Mouse (Mus musculus) limb, embryonic 14.5 days (tissue): ENCODE data around the gene Nlrc3. TPM values are rescaled to one million over a fixed set of nuclear protein-coding genes. Genes with fewer than 3 reads are reported as not detected.

Experiments used
- ATAC-seq: fragments of 200-750 bp; cut with Nextera tagmentation; 2 replicates; pipeline ENCODE4 v1.8.0; 2017; ENCODE audit warnings: low read depth, moderate number of reproducible peaks, moderate TSS enrichment; ENCODE audit not compliant: low FRiP score
- DNase-seq: peaks from one replicate; pipeline ENCODE4 v3.0.0-alpha.2; 2015; ENCODE audit warnings: low spot score
- H3K27ac ChIP-seq: fragments of 300-500 bp; sonication (generic); replicated peaks from 2 replicates; pipeline ENCODE4 v1.5.1; 2014; ENCODE audit warnings: low read depth, mild to moderate bottlenecking, low read length, moderate library complexity, mixed read lengths
- H3K27me3 ChIP-seq: fragments of 300-500 bp; sonication (generic); 2 replicates; pipeline ENCODE4 v1.6.1; 2014; ENCODE audit warnings: low read length, mixed read lengths; ENCODE audit not compliant: control insufficient read depth, insufficient read depth
- H3K36me3 ChIP-seq: fragments of 300-500 bp; sonication (generic); 2 replicates; pipeline ENCODE4 v1.6.1; 2014; ENCODE audit warnings: mild to moderate bottlenecking, low read length, moderate library complexity, mixed read lengths; ENCODE audit not compliant: control insufficient read depth, insufficient read depth
- H3K4me1 ChIP-seq: fragments of 300-500 bp; sonication (generic); 2 replicates; pipeline ENCODE4 v1.6.1; 2014; ENCODE audit warnings: antibody characterized with exemption, low read length, mixed read lengths; ENCODE audit not compliant: control insufficient read depth, insufficient read depth
- H3K4me2 ChIP-seq: fragments of 300-500 bp; sonication (generic); replicated peaks from 2 replicates; pipeline ENCODE4 v1.6.1; 2014; ENCODE audit warnings: low read depth, mild to moderate bottlenecking, low read length, moderate library complexity; ENCODE audit not compliant: severe bottlenecking
- H3K4me3 ChIP-seq: fragments of 300-500 bp; sonication (generic); replicated peaks from 2 replicates; pipeline ENCODE4 v1.5.1; 2014; ENCODE audit warnings: low read length
- H3K9ac ChIP-seq: fragments of 300-500 bp; sonication (generic); 2 replicates; pipeline ENCODE4 v1.6.1; 2014; ENCODE audit warnings: mild to moderate bottlenecking, low read depth, low read length, moderate library complexity; ENCODE audit not compliant: severe bottlenecking
- H3K9me3 ChIP-seq: fragments of 300-500 bp; sonication (generic); 2 replicates; pipeline ENCODE4 v1.6.1; 2016; ENCODE audit warnings: low read length; ENCODE audit not compliant: control insufficient read depth
- POLR2A ChIP-seq: fragments of 200-500 bp; IDR thresholded peaks from 2 replicates; pipeline ENCODE4 v1.8.0; 2012; ENCODE audit warnings: inconsistent platforms, mild to moderate bottlenecking, moderate library complexity, borderline replicate concordance; ENCODE audit not compliant: insufficient read depth, insufficient read length; ENCODE audit errors: extremely low read depth
- WGBS: fragments of 180-500 bp; shearing (Covaris S2); extraction: QIAGEN DNeasy Blood & Tissue Kit; methylation state at CpG from one replicate; pipeline ENCODE4 v1.1.7; 2014; 5-methylcytosine and 5-hydroxymethylcytosine counted together
- polyA plus RNA-seq, 2 experiments: library from polyadenylated mRNA; depleted of rRNA in 1 of 2; stranded (reverse) in 1 of 2; unstranded in 1 of 2; fragments of >200 nt; fragmentation: Nextera tagmentation in 1 of 2; extraction: Ambion mirVana in 1 of 2; gene quantifications; 2 replicates each; pipeline versions ENCODE4 v1.2.1 to v1.2.3; 2012 to 2014

Nlrc3 gene
- polyA plus RNA-seq, 2 experiments: 1.1 to 2.7 TPM

DNA sequence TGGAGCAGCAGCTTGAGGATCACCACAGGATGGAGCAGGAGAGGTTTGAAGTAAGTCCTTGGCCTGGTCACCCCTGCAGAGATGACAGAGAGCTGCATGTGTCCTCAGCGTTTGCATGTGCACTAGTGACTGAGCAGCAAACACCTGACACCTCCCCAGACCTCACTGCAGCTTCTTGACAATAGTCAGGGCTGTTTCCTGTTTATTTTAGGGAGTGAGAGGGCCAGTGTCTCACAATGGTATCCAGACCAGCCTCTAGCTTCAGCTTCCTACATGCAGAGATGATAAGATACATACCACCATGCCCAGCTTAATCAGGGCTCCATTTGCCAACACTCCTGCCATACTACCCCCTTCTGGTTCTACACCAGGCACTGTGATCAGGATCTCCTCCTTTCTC, 47.9 kb downstream of the Nlrc3 start:
- Histone ChIP-seq H3K27ac (no peak overlapping the region), H3K36me3 (peaks cover 51% of the 10 kb centered on the region), H3K4me1 (no peaks in the 10 kb centered on the region; the same call in 1 of the 2 replicates), H3K9ac (no peak overlapping the region), H3K27me3 (no peaks in the 10 kb centered on the region), H3K4me3 (no peak overlapping the region), H3K4me2 (no peak overlapping the region), H3K9me3 (no peaks in the 10 kb centered on the region)
- no peak for ATAC-seq
- DNase-seq: no peak
- TF ChIP-seq POLR2A: no peak
- 69% methylated on average over 1 of the region's 1 CpGs for WGBS

DNA sequence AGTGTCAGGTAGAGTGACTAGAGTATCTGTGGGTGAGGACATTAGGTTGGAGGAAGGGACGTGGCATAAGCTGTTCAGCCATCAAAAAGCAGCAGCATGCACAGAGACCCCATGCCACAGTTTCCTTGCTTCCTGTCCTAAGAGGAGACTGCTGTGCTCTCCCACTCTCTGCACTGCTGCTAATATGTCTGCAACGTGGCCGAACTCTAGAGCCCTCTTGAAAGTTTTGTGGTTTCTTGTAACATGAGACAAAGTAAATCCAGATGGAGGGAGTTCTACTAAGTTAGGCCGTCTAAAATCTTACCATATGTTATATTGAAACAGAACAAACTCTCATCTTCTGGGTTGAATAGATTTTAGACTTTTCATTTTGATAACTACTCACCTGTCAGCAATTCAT, 52.5 kb downstream of the Nlrc3 start:
- H3K4me3 ChIP-seq: no peak overlapping the region
- no peaks in the 10 kb centered on the region for H3K9me3 ChIP-seq
- H3K4me2 ChIP-seq: no peak overlapping the region
- TF ChIP-seq POLR2A: no peak
- peak; percentile 86 for ATAC-seq
- 17% methylated on average over 4 of the region's 4 CpGs for WGBS
- H3K36me3 ChIP-seq: peaks cover 54% of the 10 kb centered on the region
- H3K9ac ChIP-seq: no peak overlapping the region
- no peaks in the 10 kb centered on the region for H3K27me3 ChIP-seq
- peak overlapping the region; percentile 83 for H3K27ac ChIP-seq
- no peaks in the 10 kb centered on the region; the same call in 1 of the 2 replicates for H3K4me1 ChIP-seq
- peak; percentile 81 for DNase-seq

DNA sequence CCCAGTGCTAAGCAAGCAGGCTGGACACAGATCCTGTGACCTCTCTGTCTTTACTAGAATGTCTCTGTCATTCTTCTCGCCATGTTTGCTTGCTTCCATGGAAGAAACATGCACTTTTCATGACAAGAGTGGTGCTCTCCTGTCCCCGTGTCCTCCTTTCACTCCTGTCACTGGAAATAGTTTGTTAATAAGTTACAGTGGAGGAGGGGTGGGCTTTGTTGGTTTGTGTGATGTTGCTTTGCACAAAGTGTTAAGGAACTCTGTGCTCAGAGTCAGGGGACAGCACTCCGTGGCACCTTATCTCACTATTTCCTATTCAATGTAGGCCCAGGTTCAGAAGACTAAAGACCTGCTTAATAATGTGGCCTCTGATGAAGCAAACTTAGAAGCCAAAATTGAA, 52.9 kb downstream of the Nlrc3 start:
- H3K9ac ChIP-seq: no peak overlapping the region
- H3K27me3 ChIP-seq: no peaks in the 10 kb centered on the region
- DNase-seq (no peak), ATAC-seq (no peak)
- no peaks in the 10 kb centered on the region for H3K9me3 ChIP-seq
- no peaks in the 10 kb centered on the region; the same call in 1 of the 2 replicates for H3K4me1 ChIP-seq
- 80% methylated on average over 3 of the region's 3 CpGs for WGBS
- H3K4me2 ChIP-seq: no peak overlapping the region
- H3K36me3 ChIP-seq: peaks cover 52% of the 10 kb centered on the region
- TF ChIP-seq POLR2A: no peak
- peak overlapping the region; percentile 83 for H3K27ac ChIP-seq
- no peak overlapping the region for H3K4me3 ChIP-seq

DNA sequence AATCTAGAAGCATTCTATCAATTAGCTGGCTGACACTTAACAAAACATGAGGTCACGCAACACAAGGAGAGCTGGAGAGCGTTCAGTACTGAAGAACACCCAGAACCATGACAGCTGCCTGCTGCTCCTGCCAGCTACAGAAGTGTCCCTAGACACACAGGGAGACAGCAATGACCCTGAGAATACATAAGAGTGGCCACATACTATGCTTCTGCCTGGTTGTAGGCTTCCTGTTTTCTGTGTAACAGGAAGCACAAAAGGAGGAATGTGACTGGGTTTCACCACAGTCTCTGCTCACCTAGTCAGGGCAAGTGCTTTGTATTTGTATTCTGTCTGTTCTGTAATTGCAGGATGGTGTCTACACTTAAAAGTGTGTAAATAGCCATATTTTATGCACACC, 55.7 kb downstream of the Nlrc3 start:
- DNase-seq (no peak), ATAC-seq (no peak)
- 92% methylated on average over 2 of the region's 2 CpGs for WGBS
- no peaks in the 10 kb centered on the region for H3K27me3 ChIP-seq
- no peak overlapping the region for H3K27ac ChIP-seq
- peaks cover 62% of the 10 kb centered on the region for H3K36me3 ChIP-seq
- no peak overlapping the region for H3K4me2 ChIP-seq
- no peak for TF ChIP-seq POLR2A
- H3K9me3 ChIP-seq: no peaks in the 10 kb centered on the region
- no peaks in the 10 kb centered on the region; the same call in 1 of the 2 replicates for H3K4me1 ChIP-seq
- no peak overlapping the region for H3K9ac ChIP-seq
- no peak overlapping the region for H3K4me3 ChIP-seq

DNA sequence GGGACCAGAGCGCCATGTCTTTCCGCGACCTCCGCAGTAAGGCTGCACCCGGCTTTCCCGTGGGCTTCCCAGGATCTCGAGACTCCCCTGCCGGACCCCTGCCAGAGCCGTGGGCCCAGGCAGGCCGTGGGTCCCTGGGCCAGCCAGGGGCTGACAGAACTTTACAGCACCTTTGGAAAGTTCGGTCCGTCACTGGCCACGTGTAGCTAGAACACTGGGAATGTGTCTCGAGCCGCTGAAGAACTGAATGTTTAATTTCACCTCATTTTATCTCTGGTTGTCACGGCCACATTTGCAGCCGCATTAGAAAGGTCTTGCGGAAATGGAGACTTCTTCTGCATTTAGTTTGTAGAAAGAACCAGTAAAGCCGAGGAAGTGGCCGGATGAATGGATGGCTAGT, 67.3 kb downstream of the Nlrc3 start:
- WGBS: 11% methylated on average over 18 of the region's 20 CpGs
- peak overlapping the region; percentile 63 for H3K4me2 ChIP-seq

More for the DNA sequence above, 67.3 kb downstream of the Nlrc3 start:
- Histone ChIP-seq H3K9me3 (no peaks in the 10 kb centered on the region), H3K4me3 (peak overlapping the region; percentile 53), H3K4me1 (peaks cover 4% of the 10 kb centered on the region; the same call in 1 of the 2 replicates), H3K9ac (peak overlapping the region; percentile 69), H3K27ac (peak overlapping the region; percentile 50; the same call in 1 of the 2 replicates), H3K36me3 (peaks cover 47% of the 10 kb centered on the region), H3K27me3 (no peaks in the 10 kb centered on the region)
- DNase-seq (no peak), ATAC-seq (peak; percentile 34; the same call in 1 of the 2 replicates)
- TF ChIP-seq POLR2A: no peak
